In the genomic region with DNA sequence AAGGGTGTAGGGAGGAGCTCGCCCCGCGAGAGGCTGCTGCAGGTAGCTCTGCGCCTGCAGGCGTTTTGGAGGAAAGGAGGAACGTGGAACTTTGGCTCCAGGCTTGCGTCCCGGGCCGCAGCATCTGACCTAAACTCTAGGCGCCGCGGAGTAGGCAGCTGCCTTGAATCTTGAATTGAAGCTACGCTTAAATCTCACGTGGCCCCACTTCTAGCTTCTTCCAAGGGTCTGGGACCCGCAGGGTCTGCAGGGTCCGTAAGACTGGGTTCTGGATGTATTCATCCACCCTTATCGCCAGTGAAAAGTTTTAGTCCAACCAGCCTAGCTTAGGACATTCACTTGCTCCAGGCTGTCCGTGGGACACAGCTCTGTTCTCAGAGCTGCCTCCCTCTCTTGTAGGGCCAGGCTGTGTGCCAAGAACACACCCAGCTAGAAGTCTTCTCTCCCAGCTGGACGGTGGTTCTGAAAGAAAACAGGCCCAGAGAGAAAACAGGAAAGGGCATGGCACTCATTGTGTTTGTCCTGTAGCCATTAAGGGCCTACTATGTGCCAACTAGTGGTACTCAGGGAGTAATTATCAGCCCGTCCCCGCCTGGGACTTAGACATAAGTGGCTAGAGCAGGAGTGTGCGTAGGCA, we compare ENCODE assay signal across 8 mouse cellular contexts. TPM values are rescaled to one million over a fixed set of nuclear protein-coding genes. Genes with fewer than 3 reads are reported as not detected.
DNase-seq lines count a peak whose midpoint lies in the region; ATAC-seq and TF ChIP-seq lines count a peak whose summit lies in the region.

No protein-coding gene starts in this region.

- no peaks in the 10 kb centered on the region for H3K79me2 ChIP-seq in C2C12 (ENCODE audit: control insufficient read depth, insufficient read depth)

- TF ChIP-seq CTCF in C2C12 (IDR thresholded peaks at IDR 0.05; ENCODE audit: control insufficient read depth, insufficient read depth, insufficient read length) = no peak

- H3K4me2 ChIP-seq in forebrain, embryonic 11.5 days (ENCODE audit: low read depth, low read length, severe bottlenecking) = peak overlapping the region; percentile 81
- H3K4me2 ChIP-seq in midbrain, embryonic 12.5 days (replicated peaks) = peak overlapping the region; percentile 94

- peaks cover 15% of the 10 kb centered on the region; the same call in 1 of the 2 replicates for H3K4me1 ChIP-seq in forebrain, embryonic 11.5 days (replicated peaks; ENCODE audit: control insufficient read depth, insufficient read depth, low read length)
- H3K4me1 ChIP-seq in limb, embryonic 10.5 days = peaks cover 37% of the 10 kb centered on the region
- H3K4me1 ChIP-seq in midbrain, embryonic 12.5 days = peaks cover 18% of the 10 kb centered on the region

- H3K27ac ChIP-seq in forebrain, embryonic 11.5 days (ENCODE audit: low read depth, low read length) = 0 out of 2 replicates have a peak overlapping the region, but pooled peaks have one; percentile 5
- peak overlapping the region; percentile 93 for H3K27ac ChIP-seq in limb, embryonic 10.5 days
- peak overlapping the region; percentile 72 for H3K27ac ChIP-seq in midbrain, embryonic 12.5 days (replicated peaks)

- H3K79me3 ChIP-seq in C2C12 (ENCODE audit: low read depth) = no peaks in the 10 kb centered on the region

- DNase-seq in NIH3T3 (ENCODE audit: low read depth) = peak; percentile 91
- no peak for DNase-seq in forebrain, embryonic 11.5 days (ENCODE audit: low spot score)
- peak; percentile 71 for DNase-seq in heart, postnatal 25 days (ENCODE audit: low spot score)
- no peak for DNase-seq in limb, embryonic 10.5 days (ENCODE audit: low spot score)
- no peak for DNase-seq in right cerebral cortex, postnatal 4 days
- no peak for DNase-seq in left cerebral cortex, postnatal 14 days (ENCODE audit: low spot score in 2 of 2)

- H3ac ChIP-seq in C2C12 (ENCODE audit: control insufficient read depth, insufficient read length, low read depth) = peak overlapping the region; percentile 83

- H3K27me3 ChIP-seq in C2C12 (ENCODE audit: control insufficient read depth, insufficient read depth, insufficient read length) = no peaks in the 10 kb centered on the region
- H3K27me3 ChIP-seq in forebrain, embryonic 11.5 days (ENCODE audit: control insufficient read depth, insufficient read depth, low read length) = no peaks in the 10 kb centered on the region
- H3K27me3 ChIP-seq in limb, embryonic 10.5 days (ENCODE audit: low read depth, poor library complexity, severe bottlenecking) = no peaks in the 10 kb centered on the region
- no peaks in the 10 kb centered on the region for H3K27me3 ChIP-seq in midbrain, embryonic 12.5 days

- no peaks in the 10 kb centered on the region for H3K36me3 ChIP-seq in C2C12 (ENCODE audit: control insufficient read depth, insufficient read depth)
- H3K36me3 ChIP-seq in forebrain, embryonic 11.5 days (ENCODE audit: control insufficient read depth, insufficient read depth, low read length) = no peaks in the 10 kb centered on the region
- H3K36me3 ChIP-seq in limb, embryonic 10.5 days = peaks cover 44% of the 10 kb centered on the region
- H3K36me3 ChIP-seq in midbrain, embryonic 12.5 days = peaks cover 26% of the 10 kb centered on the region

- intact Hi-C loops in heart, postnatal 25 days (cut with DNase I) = no loop called here
- intact Hi-C loops in left cerebral cortex, postnatal 14 days (cut with DNase I) = loop anchor here (5.0 kb wide), 1 partner anchor 34 kb away; a partner anchor contains a TSS

- 13% methylated on average over 22 of the region's 22 CpGs for WGBS in forebrain, embryonic 11.5 days
- WGBS in limb, embryonic 10.5 days = 13% methylated on average over 22 of the region's 22 CpGs
- WGBS in midbrain, embryonic 12.5 days = 12% methylated on average over 22 of the region's 22 CpGs

- H3K9ac ChIP-seq in forebrain, embryonic 11.5 days (ENCODE audit: low read length) = peak overlapping the region; percentile 83
- H3K9ac ChIP-seq in midbrain, embryonic 12.5 days (replicated peaks) = peak overlapping the region; percentile 75

- H3K9me3 ChIP-seq in forebrain, embryonic 11.5 days (ENCODE audit: control insufficient read depth, low read length) = no peaks in the 10 kb centered on the region
- H3K9me3 ChIP-seq in limb, embryonic 10.5 days (replicated peaks) = no peaks in the 10 kb centered on the region
- no peaks in the 10 kb centered on the region for H3K9me3 ChIP-seq in midbrain, embryonic 12.5 days

- peak overlapping the region; percentile 82 for H3K4me3 ChIP-seq in C2C12 (ENCODE audit: insufficient read depth, poor library complexity, severe bottlenecking)
- H3K4me3 ChIP-seq in forebrain, embryonic 11.5 days (ENCODE audit: low read depth, low read length) = peak overlapping the region; percentile 72
- peak overlapping the region; percentile 78 for H3K4me3 ChIP-seq in limb, embryonic 10.5 days
- H3K4me3 ChIP-seq in midbrain, embryonic 12.5 days = peak overlapping the region; percentile 77

- ATAC-seq in forebrain, embryonic 11.5 days (replicated peaks; ENCODE audit: low FRiP score) = 0 out of 2 replicates have a peak, but pooled peaks have one; percentile 5
- no peak; the same call in none of the 2 replicates for ATAC-seq in midbrain, embryonic 12.5 days (ENCODE audit: low FRiP score, low read depth)

TF ChIP-seq in C2C12, 6 proteins besides CTCF, POLR2A, EP300 and RAD21:
- TF ChIP-seq USF1 (IDR thresholded peaks at IDR 0.05; ENCODE audit: low read depth) = no peak
- no peak for TF ChIP-seq MYOD1 (IDR thresholded peaks at IDR 0.05; ENCODE audit: control insufficient read depth, insufficient read length, low read depth)
- no peak for TF ChIP-seq MAX (IDR thresholded peaks at IDR 0.05)
- TF ChIP-seq CEBPB (IDR thresholded peaks at IDR 0.05; ENCODE audit: low read depth) = no peak

RNA-seq across cellular contexts. Expression of a gene that starts 0.5 kb away (rescaled TPM):
- 12.6 TPM for polyA plus RNA-seq in C2C12 (2012; fragmentation: generic; extraction: Trizol)
- 20.0 TPM in 2 replicates for polyA plus RNA-seq in forebrain, embryonic 11.5 days (2014; fragmentation: Nextera tagmentation; extraction: Ambion mirVana)
- total RNA-seq in heart, postnatal 25 days (2021) = 1 to 10 TPM; 2.8 to 3.4 TPM
- 27.5 and 31.2 TPM in 2 replicates for polyA plus RNA-seq in limb, embryonic 10.5 days (2016; fragmentation: Nextera tagmentation; extraction: Ambion mirVana)
- polyA plus RNA-seq in midbrain, embryonic 12.5 days (2016; fragmentation: Nextera tagmentation; extraction: Ambion mirVana) = 14.3 and 14.9 TPM in 2 replicates
- total RNA-seq in left cerebral cortex, postnatal 14 days (2021) = 1 to 10 TPM; 4.4 to 5.0 TPM

RNA-seq across cellular contexts. Expression of a gene that starts 0.5 kb away (rescaled TPM):
- polyA plus RNA-seq in C2C12 (2012; fragmentation: generic; extraction: Trizol) = 33.3 TPM
- 77.6 and 87.4 TPM in 2 replicates for polyA plus RNA-seq in forebrain, embryonic 11.5 days (2014; fragmentation: Nextera tagmentation; extraction: Ambion mirVana)
- 100 to 1,000 TPM in 1 of 2 experiments, 10 to 100 TPM in 1; 93.9 to 101 TPM for total RNA-seq in heart, postnatal 25 days (2021)
- polyA plus RNA-seq in limb, embryonic 10.5 days (2016; fragmentation: Nextera tagmentation; extraction: Ambion mirVana) = 63.2 and 79.5 TPM in 2 replicates
- polyA plus RNA-seq in midbrain, embryonic 12.5 days (2016; fragmentation: Nextera tagmentation; extraction: Ambion mirVana) = 82.2 and 89.6 TPM in 2 replicates
- total RNA-seq in left cerebral cortex, postnatal 14 days (2021) = 100 to 1,000 TPM; 122 to 130 TPM

RNA-seq across cellular contexts. Expression of a gene that starts 17.2 kb away (rescaled TPM):
- 10.0 TPM for polyA plus RNA-seq in C2C12 (2012; fragmentation: generic; extraction: Trizol)
- 26.8 and 32.3 TPM in 2 replicates for polyA plus RNA-seq in forebrain, embryonic 11.5 days (2014; fragmentation: Nextera tagmentation; extraction: Ambion mirVana)
- 100 to 1,000 TPM in 1 of 2 experiments, 10 to 100 TPM in 1; 96.0 to 135 TPM for total RNA-seq in heart, postnatal 25 days (2021)
- 47.2 and 57.1 TPM in 2 replicates for polyA plus RNA-seq in limb, embryonic 10.5 days (2016; fragmentation: Nextera tagmentation; extraction: Ambion mirVana)
- polyA plus RNA-seq in midbrain, embryonic 12.5 days (2016; fragmentation: Nextera tagmentation; extraction: Ambion mirVana) = 26.4 and 33.8 TPM in 2 replicates
- 10 to 100 TPM; 52.6 to 53.0 TPM for total RNA-seq in left cerebral cortex, postnatal 14 days (2021)

RNA-seq across cellular contexts. Expression of a gene that starts 25.3 kb away (rescaled TPM):
- polyA plus RNA-seq in C2C12 (2012; fragmentation: generic; extraction: Trizol) = 0.42 TPM
- polyA plus RNA-seq in forebrain, embryonic 11.5 days (2014; fragmentation: Nextera tagmentation; extraction: Ambion mirVana) = 0.32 TPM in 1 of 2 replicates, not detected in the other
- not detected for total RNA-seq in heart, postnatal 25 days (2021)
- polyA plus RNA-seq in limb, embryonic 10.5 days (2016; fragmentation: Nextera tagmentation; extraction: Ambion mirVana) = 0.88 and 1.1 TPM in 2 replicates
- not detected in 2 replicates for polyA plus RNA-seq in midbrain, embryonic 12.5 days (2016; fragmentation: Nextera tagmentation; extraction: Ambion mirVana)
- 1 to 10 TPM in 1 of 2 experiments, under 1 TPM in 1; 0.95 to 1.4 TPM for total RNA-seq in left cerebral cortex, postnatal 14 days (2021)

RNA-seq across cellular contexts. Expression of a gene that starts 36.6 kb away (rescaled TPM):
- polyA plus RNA-seq in C2C12 (2012; fragmentation: generic; extraction: Trizol) = 34.6 TPM
- 37.6 and 38.4 TPM in 2 replicates for polyA plus RNA-seq in forebrain, embryonic 11.5 days (2014; fragmentation: Nextera tagmentation; extraction: Ambion mirVana)
- total RNA-seq in heart, postnatal 25 days (2021) = 10 to 100 TPM; 17.5 to 17.9 TPM
- 34.5 and 36.7 TPM in 2 replicates for polyA plus RNA-seq in limb, embryonic 10.5 days (2016; fragmentation: Nextera tagmentation; extraction: Ambion mirVana)
- polyA plus RNA-seq in midbrain, embryonic 12.5 days (2016; fragmentation: Nextera tagmentation; extraction: Ambion mirVana) = 23.5 and 25.0 TPM in 2 replicates
- 10 to 100 TPM; 37.9 to 39.3 TPM for total RNA-seq in left cerebral cortex, postnatal 14 days (2021)

Comparison
In these comparisons a context has a peak if more than half of its experiments do, and no peak if none do; other contexts are left out.
1. DNase-seq: peak in NIH3T3 (single experiment) and heart, postnatal 25 days (single experiment); none in forebrain, embryonic 11.5 days (single experiment), limb, embryonic 10.5 days (single experiment), right cerebral cortex, postnatal 4 days (single experiment) and left cerebral cortex, postnatal 14 days (0 of 2).
2. H3K27ac ChIP-seq: peak in every context shown above with its lines; median percentile 93 in limb, embryonic 10.5 days; 72 in midbrain, embryonic 12.5 days; 5 in forebrain, embryonic 11.5 days.
3. Peak in every context shown above with its lines, with median percentiles within 50 percentile points of each other: H3K4me3 ChIP-seq.